Mouse (Mus musculus) E14TG2a.4 (cell line): ENCODE data around the gene Col1a1.
"Not testable (repeated sequence)": the region's sequence is repeated elsewhere in the genome, so short reads cannot be mapped to it uniquely, and the experiment has no call there.

Source experiments
- H3K27me3 ChIP-seq: 2 replicates; pipeline ENCODE4 v1.6.1; 2014; ENCODE audit warnings: low read length, control low read depth; ENCODE audit not compliant: insufficient read depth
- H3K36me3 ChIP-seq: 2 replicates; pipeline ENCODE4 v1.6.1; 2014; ENCODE audit warnings: low read length, control low read depth; ENCODE audit not compliant: insufficient read depth
- H3K4me1 ChIP-seq: replicated peaks from 2 replicates; pipeline ENCODE4 v1.6.1; 2014; ENCODE audit warnings: low read depth, low read length, control low read depth
- H3K4me3 ChIP-seq: replicated peaks from 2 replicates; pipeline ENCODE4 v1.5.1; 2014; ENCODE audit warnings: mild to moderate bottlenecking, low read length
- H3K9me3 ChIP-seq: 2 replicates; pipeline ENCODE4 v1.6.1; 2014; ENCODE audit warnings: low read length, control low read depth
- CTCF ChIP-seq: conservative IDR thresholded peaks from 2 replicates; pipeline ENCODE4 v1.5.1; 2014; ENCODE audit warnings: low read length
- NANOG ChIP-seq: IDR thresholded peaks from 2 replicates; pipeline ENCODE4 v1.6.1; 2014; ENCODE audit warnings: borderline replicate concordance, low read length, mixed read lengths
- POU5F1 ChIP-seq: IDR thresholded peaks from 2 replicates; pipeline ENCODE4 v1.6.1; 2014; ENCODE audit warnings: low read length, borderline replicate concordance

Col1a1 gene

GRCm38 (mm10) chr11:94958065-94958858 is 22.2 kb downstream of the Col1a1 start:
- H3K4me3 ChIP-seq, result peak overlapping the region; percentile 69
- H3K4me1 ChIP-seq, result peaks cover 66% of the 10 kb centered on the region
- H3K9me3 ChIP-seq, result no peaks in the 10 kb centered on the region
- H3K36me3 ChIP-seq, result no peaks in the 10 kb centered on the region
- TF ChIP-seq POU5F1 (no peak), CTCF (no peak), NANOG (0 out of 2 replicates have a peak, but pooled peaks have one; percentile 25)
- H3K27me3 ChIP-seq, result no peaks in the 10 kb centered on the region

- no peak for TF ChIP-seq CTCF
- TF ChIP-seq POU5F1, result no peak
- TF ChIP-seq NANOG, result no peak
- H3K36me3 ChIP-seq, result no peaks in the 10 kb centered on the region
- H3K9me3 ChIP-seq, result no peaks in the 10 kb centered on the region
- peaks cover 4% of the 10 kb centered on the region; the same call in 1 of the 2 replicates for H3K27me3 ChIP-seq
- no peak overlapping the region for H3K4me3 ChIP-seq
- peaks cover 63% of the 10 kb centered on the region for H3K4me1 ChIP-seq
Observed at GRCm38 (mm10) chr11:94962534-94963101, 26.6 kb downstream of the Col1a1 start.

GRCm38 (mm10) chr11:94967419-94967818 is 31.4 kb downstream of the Col1a1 start, which contains the start of gene Hils1:
Gene Hils1 (plus strand): TSS chr11:94967593.
- peaks cover 43% of the 10 kb centered on the region for H3K27me3 ChIP-seq
- TF ChIP-seq CTCF (0 out of 2 replicates have a peak, but pooled peaks have one; percentile 2), POU5F1 (no peak)
- H3K36me3 ChIP-seq, result no peaks in the 10 kb centered on the region
- H3K9me3 ChIP-seq, result no peaks in the 10 kb centered on the region
- no peak within 1 kb of the TSS for H3K4me3 ChIP-seq
- H3K4me1 ChIP-seq, result peaks cover 53% of the 10 kb centered on the region

- Histone ChIP-seq H3K4me1 (peaks cover 46% of the 10 kb centered on the region), H3K27me3 (peaks cover 47% of the 10 kb centered on the region), H3K9me3 (no peaks in the 10 kb centered on the region), H3K4me3 (no peak overlapping the region), H3K36me3 (no peaks in the 10 kb centered on the region)
- TF ChIP-seq CTCF, result no peak
- TF ChIP-seq POU5F1, result no peak
- no peak for TF ChIP-seq NANOG
Observed at GRCm38 (mm10) chr11:94968187-94968586, 32.2 kb downstream of the Col1a1 start.

GRCm38 (mm10) chr11:94969709-94970108 is 33.7 kb downstream of the Col1a1 start:
- peaks cover 32% of the 10 kb centered on the region for H3K4me1 ChIP-seq
- not testable (repeated sequence) for H3K4me3 ChIP-seq, H3K9me3 ChIP-seq, H3K36me3 ChIP-seq
- H3K27me3 ChIP-seq, result peaks cover 47% of the 10 kb centered on the region

- Histone ChIP-seq H3K36me3 (no peaks in the 10 kb centered on the region), H3K4me1 (peaks cover 28% of the 10 kb centered on the region), H3K9me3 (no peaks in the 10 kb centered on the region), H3K4me3 (no peak overlapping the region), H3K27me3 (peaks cover 47% of the 10 kb centered on the region)
- peak; percentile 34; the same call in 1 of the 2 replicates for TF ChIP-seq CTCF
- no peak for TF ChIP-seq NANOG
Observed at GRCm38 (mm10) chr11:94970210-94970943, 34.4 kb downstream of the Col1a1 start.

- peaks cover 47% of the 10 kb centered on the region for H3K27me3 ChIP-seq
- H3K36me3 ChIP-seq, result no peaks in the 10 kb centered on the region
- H3K4me1 ChIP-seq, result peaks cover 24% of the 10 kb centered on the region
- H3K4me3 ChIP-seq, result no peak overlapping the region
- no peak for TF ChIP-seq POU5F1
- no peak for TF ChIP-seq CTCF
- TF ChIP-seq NANOG, result no peak
- H3K9me3 ChIP-seq, result no peaks in the 10 kb centered on the region
Observed at GRCm38 (mm10) chr11:94971895-94972615, 36.0 kb downstream of the Col1a1 start.

GRCm38 (mm10) chr11:94972887-94973286 is 36.9 kb downstream of the Col1a1 start:
- no peaks in the 10 kb centered on the region for H3K36me3 ChIP-seq
- peaks cover 19% of the 10 kb centered on the region for H3K4me1 ChIP-seq
- no peaks in the 10 kb centered on the region for H3K9me3 ChIP-seq
- peaks cover 42% of the 10 kb centered on the region for H3K27me3 ChIP-seq
- no peak overlapping the region for H3K4me3 ChIP-seq
- TF ChIP-seq POU5F1, result no peak
